Mouse (Mus musculus) lung, adult 2 months (tissue): ENCODE measurements around the gene Ntpcr. TPM values are rescaled to one million over a fixed set of nuclear protein-coding genes. Genes with fewer than 3 reads are reported as not detected.

Source experiments
- DNase-seq: peaks from one replicate; pipeline ENCODE4 v3.0.0; 2022
- H3K4me1 ChIP-seq: fragments of 200-500 bp; 2 replicates; pipeline ENCODE4 v1.6.1; 2011; ENCODE audit warnings: low read length; ENCODE audit not compliant: control insufficient read depth, insufficient read depth
- H3K4me3 ChIP-seq: fragments of 200-500 bp; replicated peaks from 2 replicates; pipeline ENCODE3; 2011; ENCODE audit warnings: low read depth, mild to moderate bottlenecking, control low read depth, low read length; ENCODE audit errors: extremely low read depth
- CTCF ChIP-seq: fragments of 200-500 bp; IDR thresholded peaks from 2 replicates; pipeline ENCODE4 v1.5.1; 2011; ENCODE audit warnings: mild to moderate bottlenecking, low read length, control low read depth; ENCODE audit not compliant: insufficient read depth
- POLR2A ChIP-seq: fragments of 200-500 bp; IDR thresholded peaks from 2 replicates; pipeline ENCODE4 v1.6.1; 2011; ENCODE audit warnings: low read depth, mild to moderate bottlenecking, control low read depth, low read length, borderline replicate concordance; ENCODE audit errors: extremely low read depth
- WGBS: fragments of 180-500 bp; shearing (Covaris S2); methylation state at CpG from one replicate; pipeline ENCODE4 v1.1.7; 2018; 5-methylcytosine and 5-hydroxymethylcytosine counted together
- polyA plus RNA-seq: library from polyadenylated mRNA; depleted of rRNA; stranded (reverse); fragments of >200 nt; gene quantifications from 2 replicates; pipeline ENCODE4 v1.2.3, GENCODE M21; 2012; rRNA removed

The Ntpcr gene
- polyA plus RNA-seq, 1 experiment, result 15.9 TPM

GRCm38 (mm10) chr8:125792816-125793455 lies 63.2 kb downstream of the Ntpcr start:
- TF ChIP-seq CTCF, result no peak
- no peak for TF ChIP-seq POLR2A
- 71% methylated on average over 9 of the region's 9 CpGs for WGBS
- Histone ChIP-seq H3K4me1 (no peaks in the 10 kb centered on the region), H3K4me3 (no peak overlapping the region)
- no peak for DNase-seq

DNA sequence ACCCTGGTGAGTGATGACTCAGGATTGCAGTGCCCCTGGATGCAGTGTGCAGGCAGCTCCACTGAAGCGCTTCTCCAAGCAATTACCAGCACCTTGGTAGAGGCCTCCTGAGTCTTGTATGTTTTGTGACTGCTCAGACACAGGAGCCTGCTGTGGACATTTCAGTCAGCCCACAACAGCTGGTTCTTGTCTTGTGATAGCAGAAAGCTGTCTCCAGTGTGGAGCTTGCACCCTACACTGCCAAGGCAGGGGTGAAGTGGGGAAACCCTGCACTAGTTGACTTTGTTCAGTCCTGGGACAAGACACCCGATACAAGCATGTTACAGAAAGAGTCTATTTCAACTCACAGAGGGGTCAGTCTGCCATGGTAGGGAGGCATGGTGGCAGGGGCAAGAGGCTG lies 65.6 kb downstream of the Ntpcr start:
- Histone ChIP-seq H3K4me3 (no peak overlapping the region), H3K4me1 (no peaks in the 10 kb centered on the region)
- no peak for TF ChIP-seq POLR2A
- no peak for TF ChIP-seq CTCF
- 60% methylated on average over 2 of the region's 2 CpGs for WGBS
- no peak for DNase-seq

- Histone ChIP-seq H3K4me1 (no peaks in the 10 kb centered on the region), H3K4me3 (no peak overlapping the region)
- TF ChIP-seq CTCF (no peak), POLR2A (no peak)
- no peak for DNase-seq
- WGBS, result 89% methylated on average over 2 of the region's 2 CpGs
Observed at GRCm38 (mm10) chr8:125796970-125797369, 67.2 kb downstream of the Ntpcr start.

Other genes with a start within 250 kb of the Ntpcr start
- 36.3 and 38.6 TPM in 2 replicates for gene Sipa1l2, start 160.2 kb upstream of the Ntpcr start, polyA plus RNA-seq
- 2.0 and 2.6 TPM in 2 replicates for gene Map10, start 60.1 kb upstream of the Ntpcr start, polyA plus RNA-seq
- gene Pcnx2, start 168.4 kb downstream of the Ntpcr start, polyA plus RNA-seq, result 1.8 and 2.1 TPM in 2 replicates
- gene Map3k21, start 180.5 kb downstream of the Ntpcr start, polyA plus RNA-seq, result 1.3 TPM in 2 replicates